Mouse (Mus musculus) myocyte (in vitro differentiated cells): ENCODE measurements around the gene Mrps12. TPM values are rescaled to one million over a fixed set of nuclear protein-coding genes. Genes with fewer than 3 reads are reported as not detected.

Experiments
- H3K27me3 ChIP-seq: one replicate; pipeline ENCODE4 v1.6.1; 2011; ENCODE audit not compliant: control insufficient read depth, insufficient read depth, insufficient read length
- H3K36me3 ChIP-seq: one replicate; pipeline ENCODE4 v1.6.1; 2011; ENCODE audit not compliant: control insufficient read depth, insufficient read depth
- H3K4me2 ChIP-seq: one replicate; pipeline ENCODE4 v1.6.1; 2011; ENCODE audit warnings: low read depth, control low read depth
- H3K4me3 ChIP-seq: one replicate; pipeline ENCODE4 v1.5.1; 2011; ENCODE audit warnings: mild to moderate bottlenecking, control low read depth, moderate library complexity
- H3K79me2 ChIP-seq: one replicate; pipeline ENCODE4 v1.6.1; 2011; ENCODE audit not compliant: control insufficient read depth, insufficient read depth
- H3ac ChIP-seq: one replicate; pipeline ENCODE4 v1.6.1; 2011; ENCODE audit not compliant: control insufficient read depth, insufficient read length
- CEBPB ChIP-seq: IDR thresholded peaks from 2 replicates; pipeline ENCODE4 v1.6.1; 2011; ENCODE audit warnings: mild to moderate bottlenecking, moderate library complexity; ENCODE audit not compliant: poor library complexity, insufficient read depth, severe bottlenecking
- E2F4 ChIP-seq: IDR thresholded peaks from one replicate; pipeline ENCODE4 v1.6.1; 2011; ENCODE audit warnings: mild to moderate bottlenecking, control low read depth, moderate library complexity; ENCODE audit not compliant: insufficient read depth
- MAX ChIP-seq: IDR thresholded peaks from one replicate; pipeline ENCODE4 v1.6.1; 2011; ENCODE audit warnings: low read depth, mild to moderate bottlenecking, control low read depth
- MYOD1 ChIP-seq, 3 experiments: IDR thresholded peaks; one replicate each; pipeline ENCODE4 v1.6.1; 2011; ENCODE audit warnings: control low read depth in 2 of 3, low read depth in 2 of 3, mild to moderate bottlenecking in 2 of 3, moderate library complexity in 1 of 3; ENCODE audit not compliant: insufficient read length in 2 of 3, control insufficient read depth in 1 of 3
- MYOG ChIP-seq, 3 experiments: IDR thresholded peaks; one replicate each; pipeline ENCODE4 v1.6.1; 2011; ENCODE audit warnings: control low read depth in 2 of 3, low read depth in 2 of 3, mild to moderate bottlenecking in 2 of 3; ENCODE audit not compliant: insufficient read length in 2 of 3, control insufficient read depth in 1 of 3, insufficient read depth in 1 of 3
- POLR2A ChIP-seq: IDR thresholded peaks from one replicate; pipeline ENCODE4 v1.6.1; 2011; ENCODE audit warnings: low read depth, mild to moderate bottlenecking, control low read depth, moderate library complexity; ENCODE audit not compliant: insufficient read length
- POLR2AphosphoS2 ChIP-seq: IDR thresholded peaks from one replicate; pipeline ENCODE4 v1.6.1; 2011; ENCODE audit warnings: low read depth, control low read depth; ENCODE audit not compliant: insufficient read length
- REST ChIP-seq: IDR thresholded peaks from one replicate; pipeline ENCODE4 v1.6.1; 2011; ENCODE audit warnings: mild to moderate bottlenecking, control low read depth, moderate library complexity; ENCODE audit not compliant: insufficient read depth, insufficient read length
- SRF ChIP-seq: IDR thresholded peaks from one replicate; pipeline ENCODE4 v1.6.1; 2011; ENCODE audit warnings: low read depth; ENCODE audit not compliant: control insufficient read depth, insufficient read length
- TCF12 ChIP-seq: IDR thresholded peaks from one replicate; pipeline ENCODE4 v1.6.1; 2011; ENCODE audit warnings: mild to moderate bottlenecking, control low read depth; ENCODE audit not compliant: poor library complexity, insufficient read depth, severe bottlenecking
- TCF3 ChIP-seq: IDR thresholded peaks from one replicate; pipeline ENCODE4 v1.6.1; 2011; ENCODE audit warnings: low read depth, control low read depth; ENCODE audit not compliant: insufficient read length
- USF1 ChIP-seq: IDR thresholded peaks from one replicate; pipeline ENCODE4 v1.6.1; 2011; ENCODE audit warnings: low read depth, mild to moderate bottlenecking, control low read depth, moderate library complexity
- polyA plus RNA-seq: library from polyadenylated mRNA; unstranded; fragments of >200 nt; fragmentation: generic; extraction: Trizol; gene quantifications from one replicate; pipeline ENCODE4 v1.2.1, GENCODE M21; 2012; ENCODE audit warnings: missing spikeins

The Mrps12 gene
- polyA plus RNA-seq, 1 experiment, result 132 TPM

GRCm38 (mm10) chr7:28697277-28697676, 44.3 kb downstream of the Mrps12 start:
- no peak overlapping the region for H3K4me2 ChIP-seq
- H3K36me3 ChIP-seq, result no peaks in the 10 kb centered on the region
- no peaks in the 10 kb centered on the region for H3K79me2 ChIP-seq
- no peak for TF ChIP-seq TCF12
- no peak for TF ChIP-seq CEBPB
- no peak for TF ChIP-seq REST
- no peak for TF ChIP-seq POLR2A
- TF ChIP-seq SRF, result no peak
- TF ChIP-seq TCF3, result no peak
- TF ChIP-seq MAX, result no peak
- no peak for TF ChIP-seq MYOD1 (IDR thresholded peaks at IDR 0.05; ENCODE audit: control insufficient read depth in 1 of 3, insufficient read length in 2 of 3, low read depth in 2 of 3)
- no peak overlapping the region for H3ac ChIP-seq
- no peak overlapping the region for H3K4me3 ChIP-seq
- H3K27me3 ChIP-seq, result peaks cover 9% of the 10 kb centered on the region

- no peak overlapping the region for H3K4me3 ChIP-seq
- peaks cover 15% of the 10 kb centered on the region for H3K27me3 ChIP-seq
- no peak overlapping the region for H3ac ChIP-seq
- no peaks in the 10 kb centered on the region for H3K79me2 ChIP-seq
- H3K4me2 ChIP-seq, result no peak overlapping the region
- H3K36me3 ChIP-seq, result no peaks in the 10 kb centered on the region
- TF ChIP-seq SRF, result no peak
These were observed 46.6 kb downstream of the Mrps12 start for GRCm38 (mm10) chr7:28694966-28695511.

- Histone ChIP-seq H3K27me3 (peaks cover 15% of the 10 kb centered on the region), H3K4me3 (no peak overlapping the region), H3K36me3 (no peaks in the 10 kb centered on the region), H3ac (no peak overlapping the region), H3K79me2 (no peaks in the 10 kb centered on the region), H3K4me2 (no peak overlapping the region)
- TF ChIP-seq USF1 (no peak), TCF3 (no peak), MAX (no peak), SRF (no peak), MYOD1 (IDR thresholded peaks at IDR 0.05; ENCODE audit: control insufficient read depth in 1 of 3, insufficient read length in 2 of 3, low read depth in 2 of 3) (no peak), TCF12 (no peak), POLR2A (no peak), E2F4 (no peak), POLR2AphosphoS2 (no peak), MYOG (IDR thresholded peaks at IDR 0.05; ENCODE audit: control insufficient read depth in 1 of 3, insufficient read depth in 1 of 3, insufficient read length in 2 of 3, low read depth in 2 of 3) (no peak), REST (no peak), CEBPB (no peak)
These were observed 47.2 kb downstream of the Mrps12 start for GRCm38 (mm10) chr7:28694423-28694822.

GRCm38 (mm10) chr7:28693321-28693966, 48.2 kb downstream of the Mrps12 start:
- TF ChIP-seq POLR2A, result no peak
- no peak for TF ChIP-seq MAX
- TF ChIP-seq TCF12, result no peak
- TF ChIP-seq MYOG (IDR thresholded peaks at IDR 0.05; ENCODE audit: control insufficient read depth in 1 of 3, insufficient read depth in 1 of 3, insufficient read length in 2 of 3, low read depth in 2 of 3), result peak in 1 of 3 experiments; percentile 23
- TF ChIP-seq SRF, result no peak
- no peak for TF ChIP-seq POLR2AphosphoS2
- Histone ChIP-seq H3K4me2 (no peak overlapping the region), H3ac (no peak overlapping the region), H3K27me3 (peaks cover 12% of the 10 kb centered on the region), H3K36me3 (no peaks in the 10 kb centered on the region), H3K4me3 (no peak overlapping the region), H3K79me2 (no peaks in the 10 kb centered on the region)

- H3K27me3 ChIP-seq, result peaks cover 6% of the 10 kb centered on the region
- no peaks in the 10 kb centered on the region for H3K36me3 ChIP-seq
- H3K79me2 ChIP-seq, result no peaks in the 10 kb centered on the region
- no peak within 1 kb of the TSS for H3K4me3 ChIP-seq
- no peak within 1 kb of the TSS for H3K4me2 ChIP-seq
- TF ChIP-seq POLR2A (no peak), E2F4 (no peak), USF1 (no peak), POLR2AphosphoS2 (no peak), REST (no peak)
- H3ac ChIP-seq, result no peak within 1 kb of the TSS
These were observed 48.9 kb downstream of the Mrps12 start, which contains the start of gene Fbxo27 for GRCm38 (mm10) chr7:28692545-28693320. Gene Fbxo27, plus strand, starts transcription at chr7:28692849.
